Mouse (Mus musculus) left cerebral cortex, adult 2 months (tissue): ENCODE measurements at regions not wholly inside any gene's neighbourhood (a gene's known extent, or its start where the extent isn't known, plus 50 kb on each side); places are given as distances from the start of the nearest gene placed in this dataset.
A peak's percentile ranks its signal among the peaks of the same experiment; 100 is the strongest.
"Not testable (repeated sequence)": the region's sequence is repeated elsewhere in the genome, so short reads cannot be mapped to it uniquely, and the experiment has no call there.

Experiments used
- DNase-seq, 2 experiments: peaks; one replicate each; pipeline ENCODE4 v3.0.0; 2021 to 2022; ENCODE audit warnings: low spot score in 2 of 2, mixed read lengths in 1 of 2; ENCODE audit errors: extremely low spot score in 1 of 2
- H3K27ac ChIP-seq: fragments of 200-600 bp; 2 replicates; pipeline ENCODE4 v1.8.1; 2022
- H3K4me3 ChIP-seq: fragments of 200-600 bp; 2 replicates; pipeline ENCODE4 v1.8.1; 2022
- CTCF ChIP-seq: fragments of 200-600 bp; IDR thresholded peaks from 2 replicates; pipeline ENCODE4 v1.8.1; 2022; ENCODE audit warnings: antibody characterized with exemption, mild to moderate bottlenecking, moderate library complexity
- intact Hi-C: fragments of 180-260 bp; cut with DNase I; formaldehyde crosslinking; loops from one replicate; pipeline ENCODE4 v1.15.1; 2025

DNA sequence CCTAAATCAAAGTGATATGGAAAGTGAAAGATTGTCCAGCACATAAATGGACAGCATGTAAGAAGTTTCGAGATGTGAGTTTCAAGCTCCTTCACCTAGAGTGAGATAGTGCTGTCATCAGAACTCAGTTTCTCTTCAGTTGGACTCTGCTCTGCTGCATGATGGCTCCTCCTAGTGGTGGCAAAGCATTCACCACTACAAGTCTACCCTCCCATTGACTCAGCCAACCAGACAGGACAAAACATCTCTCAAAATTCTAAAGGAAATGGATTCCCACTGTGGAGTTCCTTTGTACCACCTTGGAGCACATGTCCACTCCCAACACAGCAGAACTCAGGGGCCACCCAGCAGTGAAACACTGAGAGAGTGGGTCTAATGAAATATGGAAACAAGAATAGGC, 367.8 kb upstream of the Ngly1 start:
- intact Hi-C loops, result loop anchor here (1.0 to 5.0 kb wide), 2 partner anchors 444 to 526 kb away; partner anchors contain the start of gene Lrrc3b
- no peak overlapping the region for H3K4me3 ChIP-seq
- peak; percentile 24 to 41 for DNase-seq
- H3K27ac ChIP-seq, result no peak overlapping the region
- peak; percentile 74 for TF ChIP-seq CTCF

- Histone ChIP-seq H3K27ac (no peak overlapping the region), H3K4me3 (no peak overlapping the region)
- no peak for DNase-seq
- TF ChIP-seq CTCF, result no peak
- intact Hi-C loops, result loop anchor here (5.0 kb wide), 1 partner anchor 447 kb away; the partner anchor contains the start of gene Lrrc3b
Measured at GRCm38 (mm10) chr14:15884641-15885340, 364.3 kb upstream of the Ngly1 start.

DNA sequence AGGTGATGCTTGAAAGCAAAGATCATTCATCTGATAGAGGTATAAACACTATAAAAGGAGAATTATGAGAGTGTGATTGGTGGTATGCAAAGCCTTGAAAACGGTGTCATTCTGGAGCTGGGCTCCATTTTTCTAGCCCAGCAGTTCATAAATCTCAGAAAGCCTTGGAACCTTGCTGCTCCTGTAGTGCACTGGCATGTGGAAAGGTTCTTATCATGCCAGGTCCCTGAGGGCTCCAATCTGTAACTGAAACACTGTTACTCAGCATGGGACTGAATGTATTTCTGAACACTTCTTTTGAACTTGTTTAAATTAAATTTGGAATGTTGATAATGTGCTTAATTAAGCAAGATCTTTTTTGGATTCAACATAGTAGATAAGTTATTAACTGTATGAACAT, 352.0 kb upstream of the Ngly1 start:
- H3K27ac ChIP-seq, result no peak overlapping the region
- H3K4me3 ChIP-seq, result no peak overlapping the region
- DNase-seq, result no peak
- intact Hi-C loops, result no loop called here
- no peak for TF ChIP-seq CTCF

GRCm38 (mm10) chr14:15906429-15906828, 342.7 kb upstream of the Ngly1 start:
- DNase-seq, H3K4me3 ChIP-seq, H3K27ac ChIP-seq, intact Hi-C loops: not testable (repeated sequence)

DNA sequence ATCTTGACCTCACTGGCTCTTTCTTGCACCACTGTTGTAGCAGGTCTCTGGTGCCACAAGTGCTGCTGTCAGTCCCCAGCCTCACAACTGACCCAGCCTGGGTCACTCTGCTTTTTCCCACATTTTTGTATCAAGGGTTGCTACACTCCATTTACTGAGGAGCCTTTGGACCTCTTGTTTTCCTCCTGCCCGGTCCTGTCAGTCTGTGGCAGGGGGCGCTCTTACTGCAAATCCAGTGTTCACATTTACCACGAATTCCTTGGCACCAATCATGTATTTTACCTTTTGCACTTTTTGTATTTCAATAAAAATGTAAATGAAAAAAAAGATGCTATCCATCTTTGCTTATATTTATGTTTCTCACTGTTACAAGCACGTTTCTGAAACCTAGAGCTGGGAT, 335.9 kb upstream of the Ngly1 start:
- DNase-seq, H3K4me3 ChIP-seq, H3K27ac ChIP-seq, intact Hi-C loops: not testable (repeated sequence)

DNA sequence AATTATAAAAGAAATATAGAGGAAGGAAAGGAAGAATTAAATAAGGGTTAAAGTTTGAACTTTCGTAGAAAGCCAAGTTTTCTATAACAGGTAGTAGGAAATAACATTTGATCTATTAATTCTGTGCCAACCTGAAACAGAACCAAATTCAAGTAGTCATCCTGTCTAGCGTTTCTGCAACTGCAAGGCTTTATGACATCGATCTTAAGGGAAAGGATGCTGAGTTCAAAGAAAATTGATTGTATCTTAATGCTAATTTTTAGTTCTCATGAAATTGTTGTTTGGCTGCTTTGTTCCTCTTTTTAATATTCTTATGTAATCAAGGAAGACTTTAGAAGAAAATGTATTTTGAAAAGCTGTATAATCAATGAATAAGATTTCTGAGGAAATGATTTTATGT, 334.9 kb upstream of the Ngly1 start:
- DNase-seq, result no peak
- H3K4me3 ChIP-seq, result no peak overlapping the region
- intact Hi-C loops, result no loop called here
- no peak overlapping the region for H3K27ac ChIP-seq
- no peak for TF ChIP-seq CTCF

DNA sequence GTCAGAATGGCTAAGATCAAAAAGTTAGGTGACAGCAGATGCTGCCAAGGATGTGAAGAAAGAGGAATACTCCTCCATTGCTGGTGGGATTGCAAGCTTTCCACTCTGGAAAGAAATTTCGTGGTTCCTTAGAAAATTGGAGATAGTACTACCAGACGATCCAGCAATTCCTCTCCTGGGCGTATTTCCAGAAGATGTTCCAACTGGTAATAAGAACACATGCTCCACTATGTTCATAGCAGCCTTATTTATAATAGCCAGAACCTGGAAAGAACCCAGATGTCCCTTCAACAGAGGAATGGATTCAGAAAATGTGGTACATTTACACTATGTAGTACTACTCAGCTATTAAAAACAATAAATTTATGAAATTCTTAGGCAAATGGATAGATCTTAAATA, 324.4 kb upstream of the Ngly1 start:
- intact Hi-C loops, H3K27ac ChIP-seq, H3K4me3 ChIP-seq, DNase-seq: not testable (repeated sequence)

- DNase-seq, result no peak
- H3K27ac ChIP-seq, result no peak overlapping the region
- intact Hi-C loops, result no loop called here
- H3K4me3 ChIP-seq, result no peak overlapping the region
- TF ChIP-seq CTCF, result no peak
Measured at GRCm38 (mm10) chr14:15934729-15935128, 314.4 kb upstream of the Ngly1 start.

GRCm38 (mm10) chr14:15970321-15970720, 278.8 kb upstream of the Ngly1 start:
- intact Hi-C loops, result no loop called here
- H3K27ac ChIP-seq, result no peak overlapping the region
- TF ChIP-seq CTCF, result no peak
- DNase-seq, result no peak
- no peak overlapping the region for H3K4me3 ChIP-seq

- DNase-seq, result no peak
- intact Hi-C loops, result no loop called here
- TF ChIP-seq CTCF, result no peak
Measured at GRCm38 (mm10) chr14:15970767-15971166, 278.3 kb upstream of the Ngly1 start.

DNA sequence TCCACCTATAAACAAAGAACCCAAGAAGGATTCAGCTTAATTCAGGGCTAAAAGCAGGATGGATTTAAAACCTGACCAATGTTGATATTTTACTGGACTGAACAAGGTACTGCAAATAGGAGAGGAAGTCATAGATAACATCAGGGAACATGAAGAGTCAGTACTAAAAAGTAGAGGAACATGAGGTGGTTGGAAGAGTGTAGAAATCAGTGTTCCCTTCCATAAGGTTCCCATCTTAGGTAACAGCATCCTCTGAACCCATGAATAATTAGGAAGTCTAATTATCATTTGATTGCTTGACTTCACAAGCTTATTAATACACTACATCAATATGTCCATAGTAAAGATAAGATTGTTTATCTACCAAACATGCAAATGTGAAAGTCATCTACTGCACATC, 277.8 kb upstream of the Ngly1 start:
- Histone ChIP-seq H3K27ac (no peak overlapping the region), H3K4me3 (no peak overlapping the region)
- intact Hi-C loops, result no loop called here
- TF ChIP-seq CTCF, result no peak
- DNase-seq, result no peak

More at GRCm38 (mm10) chr14:15970767-15971166, 278.3 kb upstream of the Ngly1 start:
- Histone ChIP-seq H3K27ac (no peak overlapping the region), H3K4me3 (no peak overlapping the region)

DNA sequence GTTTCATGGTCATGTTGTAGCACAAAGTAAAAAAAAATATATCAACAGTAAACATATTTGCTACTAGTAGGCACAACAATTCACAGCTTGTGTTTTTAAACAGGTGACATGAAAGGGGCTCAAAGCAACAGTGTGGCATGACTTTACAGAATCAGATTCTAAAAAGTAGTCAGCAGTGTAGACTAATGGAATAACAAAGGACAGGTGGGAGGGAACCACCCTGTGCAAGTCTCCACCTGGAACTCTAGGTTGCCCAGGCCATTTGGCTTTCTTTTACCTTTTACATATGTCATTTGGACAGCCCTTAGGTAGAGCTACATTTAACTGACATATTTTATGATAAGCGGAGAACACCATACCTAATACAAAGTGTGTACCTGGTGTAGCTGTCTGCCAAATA, 271.7 kb upstream of the Ngly1 start:
- TF ChIP-seq CTCF, result no peak
- no peak overlapping the region for H3K4me3 ChIP-seq

DNA sequence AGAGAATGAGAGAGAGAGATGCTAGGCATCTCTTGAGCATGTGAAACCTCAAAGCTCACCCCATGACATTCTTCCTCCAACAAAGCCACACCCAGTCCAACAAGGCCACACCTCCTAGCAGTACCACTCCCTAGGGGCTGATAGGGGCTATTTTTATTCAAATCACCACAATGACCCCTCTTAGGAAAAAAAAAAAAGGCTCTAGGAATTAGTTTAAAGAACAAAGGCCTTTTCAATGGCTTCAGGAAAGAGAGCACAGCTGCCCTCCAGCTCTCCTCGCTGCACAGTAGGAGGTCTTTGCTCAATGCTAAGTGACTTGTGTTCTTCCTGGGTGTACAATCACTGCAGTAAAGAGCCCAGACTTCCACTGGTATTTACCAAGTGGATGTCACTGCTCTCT, 270.8 kb upstream of the Ngly1 start:
- Histone ChIP-seq H3K4me3 (no peak overlapping the region), H3K27ac (no peak overlapping the region)
- DNase-seq, result no peak
- intact Hi-C loops, result no loop called here
- TF ChIP-seq CTCF, result no peak

More for the DNA sequence above, 271.7 kb upstream of the Ngly1 start:
- no peak for DNase-seq
- intact Hi-C loops, result no loop called here
- H3K27ac ChIP-seq, result no peak overlapping the region
